Mouse (Mus musculus) ZHBTc4 (cell line): ENCODE measurements around the gene Rpl13a.
A peak's percentile ranks its signal among the peaks of the same experiment; 100 is the strongest.
"Not testable (repeated sequence)": the region's sequence is repeated elsewhere in the genome, so short reads cannot be mapped to it uniquely, and the experiment has no call there.

ENCODE experiments used
- DNase-seq: peaks from one replicate; pipeline ENCODE4 v3.0.0-alpha.2; 2011; ENCODE audit warnings: low read depth, low spot score

Gene Rpl13a

GRCm38 (mm10) chr7:45135993-45136567 lies 7.5 kb upstream of the Rpl13a start, which contains the start of the genes Gm45713 and Flt3l:
Gm45713 (minus strand) TSS chr7:45136231.
Flt3l (minus strand) TSS chr7:45136432.
- peak; percentile 88 for DNase-seq

DNA sequence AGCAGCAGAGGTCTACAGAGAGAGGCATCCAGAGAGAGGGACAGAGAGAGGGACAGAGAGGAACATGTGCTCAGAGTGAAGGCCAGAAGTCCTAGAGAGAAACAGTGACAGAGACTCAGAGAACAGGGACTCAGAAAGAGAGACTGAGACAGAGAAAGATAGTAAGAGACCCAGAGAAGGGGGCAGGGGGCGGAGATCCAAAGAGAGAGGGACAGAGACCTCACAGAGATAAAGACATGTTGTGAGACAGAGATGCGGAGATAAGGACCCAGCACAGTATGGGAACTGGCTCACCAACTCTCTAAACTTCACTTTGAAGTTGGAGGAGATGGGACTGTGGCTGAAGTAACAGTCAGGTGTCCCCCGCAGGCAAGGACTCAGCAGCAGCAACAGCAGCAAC lies 6.8 kb upstream of the Rpl13a start:
- no peak for DNase-seq

- peak; percentile 99 for DNase-seq
Measured at GRCm38 (mm10) chr7:45134544-45135026, 6.0 kb upstream of the Rpl13a start.

GRCm38 (mm10) chr7:45133446-45134159 lies 5.0 kb upstream of the Rpl13a start:
- peak; percentile 85 for DNase-seq

DNA sequence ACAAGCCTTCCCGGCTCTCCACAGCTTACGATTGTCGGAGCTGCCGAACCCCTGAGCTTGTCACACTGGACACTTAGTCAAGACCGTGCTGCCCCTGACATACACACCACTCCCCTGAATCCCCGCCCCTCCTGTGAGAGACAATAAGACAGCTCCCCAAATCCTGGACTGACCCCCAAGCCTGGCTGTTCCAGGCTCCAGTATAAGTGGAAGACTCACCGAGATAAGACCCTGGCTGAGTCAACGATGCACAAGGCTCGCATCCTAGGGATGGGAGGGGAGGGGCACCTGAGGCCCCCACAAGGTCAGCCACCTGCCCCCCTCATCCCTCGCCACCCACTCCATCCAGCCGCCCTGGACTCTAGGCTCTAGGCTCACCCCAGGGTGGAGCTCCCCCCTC lies 3.3 kb upstream of the Rpl13a start:
- DNase-seq = no peak

GRCm38 (mm10) chr7:45129776-45130512 lies 1.4 kb upstream of the Rpl13a start:
- DNase-seq = no peak

DNA sequence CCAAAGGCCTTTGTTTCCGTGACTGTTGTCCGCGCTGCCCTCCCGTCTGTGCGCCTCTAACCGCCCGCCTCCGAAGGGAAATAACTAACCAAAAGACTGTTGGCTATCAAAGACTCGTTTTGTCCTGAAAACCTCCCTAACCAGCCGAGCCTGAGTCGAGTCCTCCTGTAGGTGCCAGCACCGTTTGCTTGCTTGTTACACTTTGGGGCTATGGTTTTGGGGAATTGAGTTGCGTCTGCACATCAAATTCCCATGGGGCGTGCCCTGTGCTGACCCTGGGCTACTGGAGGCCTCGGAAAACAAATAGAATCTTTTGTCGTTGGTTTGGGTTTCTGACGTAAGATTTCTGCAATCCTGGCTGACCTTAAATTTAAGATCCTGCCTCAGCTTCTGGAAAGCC lies 757 bp upstream of the Rpl13a start:
- no peak for DNase-seq

DNA sequence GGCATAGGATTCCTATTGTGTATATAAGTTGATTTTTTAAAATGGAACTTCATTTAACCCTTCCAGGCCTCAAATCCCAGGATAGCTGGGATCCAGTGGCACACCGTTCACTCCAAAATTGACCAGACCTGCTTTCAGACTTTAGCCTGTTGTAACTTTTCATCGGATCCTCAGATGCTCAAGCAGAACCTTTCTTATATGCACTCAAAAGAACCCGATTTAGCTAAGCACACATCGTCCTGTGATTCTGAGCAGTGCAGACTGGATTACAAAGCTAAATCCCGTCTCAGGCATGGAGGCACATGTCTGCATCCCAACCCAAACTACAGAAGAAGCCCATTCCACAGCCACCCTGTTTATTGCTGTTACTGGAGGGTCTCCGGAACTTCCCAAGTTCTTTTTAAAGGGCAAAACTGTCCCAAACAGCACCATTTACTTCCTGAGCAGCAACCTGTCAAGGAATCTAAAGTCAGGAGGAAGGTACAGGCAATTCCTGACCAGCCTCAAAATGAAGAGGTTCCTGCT lies 799 bp downstream of the Rpl13a start:
- no peak for DNase-seq

DNA sequence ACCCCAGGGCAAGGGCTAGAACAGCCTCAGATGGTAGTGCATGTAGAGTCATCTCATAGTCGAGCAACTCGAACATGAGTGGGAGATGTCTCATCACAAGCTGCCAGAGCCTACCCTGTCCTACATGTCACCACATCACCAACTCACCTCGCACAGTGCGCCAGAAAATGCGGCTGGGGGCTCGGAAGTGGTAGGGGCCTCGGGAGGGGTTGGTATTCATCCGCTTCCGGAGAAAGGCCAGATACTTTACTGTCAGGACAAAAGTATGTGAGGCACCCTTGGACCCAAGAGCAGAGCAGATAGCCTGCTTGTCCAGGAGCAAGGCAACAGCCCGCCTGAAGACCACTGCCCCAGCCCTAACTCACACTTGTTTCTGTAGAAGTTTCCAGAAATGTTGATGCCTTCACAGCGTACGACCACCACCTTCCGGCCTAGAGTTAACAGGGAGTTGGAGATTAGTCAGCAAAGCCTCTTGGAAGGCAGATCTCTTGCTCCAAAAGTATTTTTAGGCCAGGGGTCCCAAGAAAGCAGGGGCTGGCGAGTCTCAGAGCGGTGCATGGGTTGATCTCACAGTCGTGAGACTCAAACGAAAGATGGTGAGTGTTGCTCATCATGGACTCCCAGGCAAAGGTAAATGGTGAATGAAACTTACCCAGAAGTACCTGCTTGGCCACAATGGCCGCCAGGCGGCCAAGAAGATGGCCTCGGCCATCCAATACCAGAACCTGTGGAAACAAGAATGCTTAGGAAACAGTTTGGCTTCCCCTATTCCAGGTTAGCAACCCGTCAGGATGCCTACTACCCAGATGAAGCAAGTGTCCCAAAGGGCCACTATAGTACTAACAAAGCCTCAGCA lies 1.5 kb downstream of the Rpl13a start:
- peak; percentile 58 for DNase-seq

GRCm38 (mm10) chr7:45126147-45126843 lies 2.3 kb downstream of the Rpl13a start:
- DNase-seq = peak; percentile 44

DNA sequence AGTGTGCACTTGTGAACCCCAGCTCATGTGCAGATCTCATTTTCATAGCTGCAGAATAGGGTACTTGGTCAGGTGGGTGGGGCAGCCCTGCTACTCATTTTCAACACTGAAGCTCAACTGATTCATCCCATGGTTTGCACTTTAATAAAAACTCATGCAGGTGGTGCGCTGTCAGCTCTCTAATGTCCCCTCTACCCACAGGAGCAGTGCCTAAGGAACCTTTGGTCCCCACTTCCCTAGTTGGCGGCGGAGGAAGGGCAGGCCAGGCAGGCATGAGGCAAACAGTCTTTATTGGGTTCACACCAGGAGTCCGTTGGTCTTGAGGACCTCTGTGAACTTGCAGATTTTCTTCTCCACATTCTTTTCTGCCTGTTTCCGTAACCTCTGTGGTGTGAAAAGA lies 2.9 kb downstream of the Rpl13a start:
- not testable (repeated sequence) for DNase-seq

DNA sequence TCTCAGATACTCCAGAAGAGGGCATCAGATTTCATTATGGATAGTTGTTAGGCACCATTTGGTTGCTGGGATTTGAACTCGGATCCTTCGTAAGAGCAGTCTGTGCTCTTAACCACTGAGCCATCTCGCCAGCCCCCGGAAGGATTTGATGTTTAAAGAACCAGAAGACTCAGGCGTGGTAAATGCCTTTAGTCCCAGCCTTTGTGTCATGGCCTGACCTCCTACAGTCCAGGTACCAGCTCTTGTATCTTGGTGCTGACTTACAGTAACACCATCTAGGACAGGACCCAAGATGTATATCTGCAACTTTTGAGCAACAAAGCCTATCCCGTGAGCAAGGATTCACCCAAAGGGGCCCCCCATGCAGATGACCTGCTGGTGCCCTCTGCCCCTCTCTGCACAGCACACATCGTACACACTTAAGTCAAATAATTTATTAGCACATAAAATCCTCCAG lies 3.4 kb downstream of the Rpl13a start:
- peak; percentile 82 for DNase-seq

DNA sequence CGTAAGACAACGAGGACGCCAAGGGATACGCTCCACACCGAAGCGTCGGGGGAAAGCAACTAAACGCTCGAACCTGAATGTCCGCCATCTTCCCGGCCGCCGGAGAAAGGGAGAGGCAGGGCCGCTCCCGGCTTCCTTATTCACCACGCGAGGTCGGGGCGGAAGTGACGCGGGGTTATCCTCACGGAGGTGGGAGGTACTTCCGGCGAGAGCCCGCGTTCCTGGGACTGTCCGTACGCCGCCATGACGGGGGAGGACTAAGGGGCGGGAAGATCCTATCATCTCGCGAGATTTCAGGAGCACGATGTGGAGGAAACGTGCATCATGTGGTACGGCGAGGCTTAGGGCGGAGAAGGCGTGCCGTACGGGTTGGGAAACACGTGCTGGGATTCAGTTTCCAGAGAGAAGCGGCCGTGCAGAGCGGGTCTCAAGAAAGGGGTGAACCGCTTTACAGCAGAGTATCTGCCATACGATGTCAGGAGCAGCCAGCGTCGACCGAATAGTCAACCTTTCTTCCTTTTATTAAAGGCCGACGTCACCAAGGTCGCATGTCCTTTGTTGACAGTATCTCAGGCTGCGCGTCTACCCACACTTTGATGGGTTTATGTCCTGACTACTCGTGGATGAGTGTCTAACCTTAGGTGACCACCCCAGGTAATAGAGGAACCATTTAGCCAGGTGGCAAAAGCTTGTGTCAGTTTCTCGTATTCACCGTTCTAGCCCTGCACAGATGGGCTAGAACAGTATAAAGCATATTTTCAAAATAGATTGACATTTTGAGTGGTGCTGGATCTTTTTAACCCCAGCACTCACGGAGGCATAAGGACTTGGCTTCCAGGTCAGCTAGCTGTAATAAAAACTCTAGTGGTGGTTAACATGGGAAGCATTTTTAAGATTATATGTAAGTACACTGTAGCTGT lies 4.1 kb downstream of the Rpl13a start, which contains the start of gene Rps11:
Gene Rps11 (minus strand): TSS at position 216 of the 920 bp plus-strand sequence.
- peak; percentile 100 for DNase-seq

GRCm38 (mm10) chr7:45123186-45123570 lies 5.4 kb downstream of the Rpl13a start:
- DNase-seq = peak; percentile 61

- no peak for DNase-seq
Measured at GRCm38 (mm10) chr7:45122561-45123185, 5.9 kb downstream of the Rpl13a start.

DNA sequence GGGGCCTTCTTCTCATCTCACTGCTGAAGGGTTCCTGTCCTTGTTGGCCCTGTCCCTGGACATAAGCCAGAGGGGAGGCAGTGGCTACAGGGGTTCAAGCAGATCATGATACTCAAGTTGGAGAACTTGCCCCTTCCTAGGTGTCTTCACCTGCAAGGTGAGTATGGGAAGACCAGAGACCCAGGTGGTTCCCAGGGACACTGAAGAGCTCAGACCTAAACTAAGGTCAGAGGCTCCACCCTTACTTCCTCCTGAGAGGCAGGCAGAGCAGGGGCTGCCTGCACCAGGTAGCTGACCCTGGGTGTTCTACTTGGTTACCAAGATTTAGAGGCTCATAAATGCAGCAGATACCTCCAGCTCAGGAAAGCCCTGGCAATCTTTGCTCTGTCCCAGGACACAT lies 6.6 kb downstream of the Rpl13a start:
- DNase-seq = peak; percentile 35

- DNase-seq = peak; percentile 76
Measured at GRCm38 (mm10) chr7:45121404-45121803, 7.2 kb downstream of the Rpl13a start.

DNA sequence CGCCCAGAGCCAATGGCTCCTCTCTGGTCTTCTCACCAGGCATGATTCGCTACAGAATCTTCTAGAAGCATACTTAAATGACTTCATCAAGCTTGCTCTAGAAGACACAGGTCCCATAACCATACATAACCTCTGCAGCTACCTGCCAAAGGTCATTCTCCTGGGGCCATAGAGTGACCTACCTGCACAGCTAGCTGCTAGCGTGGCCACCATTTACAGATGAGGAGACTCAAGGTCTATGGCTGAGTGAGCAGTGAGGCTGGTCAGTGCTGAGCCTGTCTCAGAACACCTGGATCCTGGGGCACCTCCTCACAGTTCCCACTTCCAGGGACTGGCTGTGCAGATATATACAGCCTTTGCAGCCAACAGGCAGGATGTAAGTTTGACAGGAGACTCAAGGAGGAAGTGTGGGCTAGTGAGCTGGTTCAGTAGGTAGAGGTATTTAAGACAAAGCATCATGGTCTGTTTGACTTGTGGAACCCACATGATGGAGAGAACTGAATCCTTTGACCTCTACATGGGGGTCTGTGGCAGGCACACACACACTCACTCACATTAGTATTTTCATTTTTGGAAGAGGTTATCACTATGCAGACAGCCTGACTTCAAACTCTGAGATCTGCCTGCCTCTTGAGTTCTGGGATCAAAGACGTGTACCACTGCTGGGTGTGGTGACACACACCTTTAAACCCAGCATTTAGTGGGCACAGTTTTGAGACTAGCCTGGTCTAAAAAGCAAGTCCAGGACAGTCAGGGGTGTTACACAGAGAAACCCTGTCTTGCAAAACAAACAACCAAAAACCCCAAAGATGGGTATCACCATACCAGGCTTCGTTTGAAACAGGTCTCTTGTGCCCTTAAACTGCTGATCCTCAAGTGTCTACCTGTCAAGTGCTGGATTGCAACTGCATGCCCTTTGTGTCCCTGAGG lies 8.5 kb downstream of the Rpl13a start:
- DNase-seq = peak; percentile 34
